Mouse (Mus musculus): ENCODE measurements around the gene Arpc5l. TPM values are rescaled to one million over a fixed set of nuclear protein-coding genes. Genes with fewer than 3 reads are reported as not detected.

The Arpc5l gene
- polyA plus RNA-seq, 1 experiment from 2014 or later = 144 TPM

Other genes starting within 250 kb of the Arpc5l start
- gene Nr6a1, start 77.7 kb upstream of the Arpc5l start, polyA plus RNA-seq (2014; fragmentation: Nextera tagmentation; extraction: Ambion mirVana) = 1.7 and 2.6 TPM in 2 replicates
- gene Olfml2a, start 73.4 kb upstream of the Arpc5l start, polyA plus RNA-seq (2014; fragmentation: Nextera tagmentation; extraction: Ambion mirVana) = 0.98 and 2.2 TPM in 2 replicates
- gene Wdr38, start 7.9 kb upstream of the Arpc5l start, polyA plus RNA-seq (2014; fragmentation: Nextera tagmentation; extraction: Ambion mirVana) = 1.4 and 1.5 TPM in 2 replicates
- gene Rpl35, start 276 bp downstream of the Arpc5l start, polyA plus RNA-seq (2014; fragmentation: Nextera tagmentation; extraction: Ambion mirVana) = 635 and 731 TPM in 2 replicates
- 37.2 and 42.6 TPM in 2 replicates for gene Golga1, start 60.2 kb downstream of the Arpc5l start, polyA plus RNA-seq (2014; fragmentation: Nextera tagmentation; extraction: Ambion mirVana)
- gene Scai, start 185.4 kb downstream of the Arpc5l start, polyA plus RNA-seq (2014; fragmentation: Nextera tagmentation; extraction: Ambion mirVana) = 22.3 and 22.6 TPM in 2 replicates
- 66.3 and 95.3 TPM in 2 replicates for gene Ppp6c, start 221.1 kb downstream of the Arpc5l start, polyA plus RNA-seq (2014; fragmentation: Nextera tagmentation; extraction: Ambion mirVana)